Mouse (Mus musculus): ENCODE measurements around the gene Ulk4. TPM values are rescaled to one million over a fixed set of nuclear protein-coding genes. Genes with fewer than 3 reads are reported as not detected.

Gene Ulk4
- polyA plus RNA-seq, 1 experiment from 2014 or later = 122 TPM

DNA sequence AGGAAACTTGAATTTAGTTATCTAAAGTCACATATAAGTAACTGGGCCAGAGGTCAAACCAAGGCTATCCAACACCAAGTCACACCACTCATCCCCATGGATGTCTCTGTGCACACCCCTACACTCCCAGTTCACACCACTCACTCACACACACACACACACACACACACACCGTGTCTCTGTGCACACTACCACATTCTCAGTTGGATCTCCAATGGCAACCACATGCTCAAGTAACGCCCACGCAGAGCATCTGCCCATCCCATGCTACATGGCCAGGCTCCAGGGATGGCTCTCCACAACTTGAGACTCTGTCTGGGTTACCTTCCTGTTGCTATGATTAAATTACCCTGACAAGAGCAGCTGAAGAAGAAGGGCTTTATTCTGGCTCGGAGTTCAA, 201.8 kb downstream of the Ulk4 start:
- Histone ChIP-seq H3K36me3 (ENCODE audit: insufficient read depth, low read length) (no peaks in the 10 kb centered on the region), H3K4me3 (ENCODE audit: low read depth, low read length) (no peak overlapping the region), H3K4me1 (ENCODE audit: insufficient read depth, low read depth, low read length) (peaks cover 4% of the 10 kb centered on the region; the same call in 1 of the 2 replicates), H3K27me3 (replicated peaks; ENCODE audit: insufficient read depth, low read length) (no peaks in the 10 kb centered on the region), H3K9ac (replicated peaks; ENCODE audit: low read depth) (no peak overlapping the region), H3K27ac (ENCODE audit: low read length) (no peak overlapping the region), H3K9me3 (ENCODE audit: low read length) (no peaks in the 10 kb centered on the region), H3K4me2 (replicated peaks; ENCODE audit: low read depth, low read length) (no peak overlapping the region)
- DNase-seq (ENCODE audit: low spot score) (no peak), ATAC-seq (no peak)
- 81% methylated on average over 4 of the region's 4 CpGs for WGBS
- TF ChIP-seq CTCF (IDR thresholded peaks at IDR 0.05) (no peak), EP300 (IDR thresholded peaks at IDR 0.05) (no peak)

DNA sequence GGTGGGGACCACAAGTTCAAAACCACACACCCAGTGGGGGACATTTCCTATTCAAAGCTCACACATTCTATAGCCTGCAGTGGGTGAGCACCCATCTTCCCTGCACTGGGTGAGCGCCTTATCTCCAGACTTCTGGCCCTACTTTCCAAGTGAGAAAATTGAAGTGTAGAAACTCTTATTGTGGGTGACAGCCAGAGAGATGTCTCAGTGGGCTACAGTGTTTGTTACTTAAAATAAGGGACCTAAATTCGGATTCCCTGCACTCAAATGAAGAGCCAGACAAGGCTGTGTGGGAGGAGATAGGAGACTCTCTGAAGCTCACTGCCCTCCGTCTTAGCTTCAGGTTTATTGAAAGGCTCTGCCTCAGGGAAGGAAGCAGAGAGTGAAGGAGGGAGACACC, 202.3 kb downstream of the Ulk4 start:
- Histone ChIP-seq H3K9ac (replicated peaks; ENCODE audit: low read depth) (no peak overlapping the region), H3K4me3 (ENCODE audit: low read depth, low read length) (no peak overlapping the region), H3K27me3 (replicated peaks; ENCODE audit: insufficient read depth, low read length) (no peaks in the 10 kb centered on the region), H3K9me3 (ENCODE audit: low read length) (no peaks in the 10 kb centered on the region), H3K4me1 (ENCODE audit: insufficient read depth, low read depth, low read length) (no peaks in the 10 kb centered on the region), H3K27ac (ENCODE audit: low read length) (no peak overlapping the region), H3K36me3 (ENCODE audit: insufficient read depth, low read length) (no peaks in the 10 kb centered on the region), H3K4me2 (replicated peaks; ENCODE audit: low read depth, low read length) (no peak overlapping the region)
- ATAC-seq = no peak
- WGBS = 87% methylated on average over 3 of the region's 3 CpGs
- TF ChIP-seq EP300 (IDR thresholded peaks at IDR 0.05) = no peak
- no peak for TF ChIP-seq CTCF (IDR thresholded peaks at IDR 0.05)
- DNase-seq (ENCODE audit: low spot score) = no peak

DNA sequence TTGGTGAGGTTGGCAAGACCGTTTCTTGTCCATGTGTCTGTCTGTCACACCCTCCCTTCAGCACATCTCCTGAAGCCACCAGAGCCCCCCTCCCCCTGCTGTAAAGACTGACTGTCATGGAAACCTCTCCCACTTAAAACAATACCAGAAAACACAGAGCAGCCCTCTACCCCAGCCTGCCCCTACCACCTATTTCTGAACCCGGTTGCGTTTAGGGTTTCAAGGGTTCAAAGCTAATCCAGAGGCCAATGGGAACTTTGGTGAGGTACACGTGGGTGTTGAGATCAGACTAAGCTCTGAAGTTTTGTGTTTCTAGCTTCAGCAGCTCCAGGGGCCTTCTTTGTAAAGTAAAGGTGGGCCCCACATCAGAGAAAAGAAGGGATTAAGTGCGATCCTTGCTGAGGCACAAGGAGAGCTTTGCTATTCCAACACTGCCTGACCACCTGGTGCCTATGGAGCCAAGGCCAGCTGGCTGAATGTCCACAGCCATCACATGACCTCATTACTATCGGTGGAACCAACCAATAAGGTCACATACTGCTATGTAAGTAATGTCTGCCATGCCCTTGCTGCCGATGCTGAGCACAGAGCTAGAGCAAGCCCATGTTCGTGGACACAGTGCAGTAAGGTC, 204.8 kb downstream of the Ulk4 start:
- 64% methylated on average over 8 of the region's 8 CpGs for WGBS
- TF ChIP-seq CTCF (IDR thresholded peaks at IDR 0.05) (no peak), EP300 (IDR thresholded peaks at IDR 0.05) (no peak)
- no peak overlapping the region for H3K4me3 ChIP-seq (ENCODE audit: low read depth, low read length)
- H3K27me3 ChIP-seq (replicated peaks; ENCODE audit: insufficient read depth, low read length) = no peaks in the 10 kb centered on the region
- H3K4me1 ChIP-seq (ENCODE audit: insufficient read depth, low read depth, low read length) = no peaks in the 10 kb centered on the region
- ATAC-seq = no peak
- H3K4me2 ChIP-seq (replicated peaks; ENCODE audit: low read depth, low read length) = no peak overlapping the region
- H3K36me3 ChIP-seq (ENCODE audit: insufficient read depth, low read length) = no peaks in the 10 kb centered on the region
- no peaks in the 10 kb centered on the region for H3K9me3 ChIP-seq (ENCODE audit: low read length)
- DNase-seq (ENCODE audit: low spot score) = no peak
- no peak overlapping the region for H3K9ac ChIP-seq (replicated peaks; ENCODE audit: low read depth)
- no peak overlapping the region for H3K27ac ChIP-seq (ENCODE audit: low read length)

DNA sequence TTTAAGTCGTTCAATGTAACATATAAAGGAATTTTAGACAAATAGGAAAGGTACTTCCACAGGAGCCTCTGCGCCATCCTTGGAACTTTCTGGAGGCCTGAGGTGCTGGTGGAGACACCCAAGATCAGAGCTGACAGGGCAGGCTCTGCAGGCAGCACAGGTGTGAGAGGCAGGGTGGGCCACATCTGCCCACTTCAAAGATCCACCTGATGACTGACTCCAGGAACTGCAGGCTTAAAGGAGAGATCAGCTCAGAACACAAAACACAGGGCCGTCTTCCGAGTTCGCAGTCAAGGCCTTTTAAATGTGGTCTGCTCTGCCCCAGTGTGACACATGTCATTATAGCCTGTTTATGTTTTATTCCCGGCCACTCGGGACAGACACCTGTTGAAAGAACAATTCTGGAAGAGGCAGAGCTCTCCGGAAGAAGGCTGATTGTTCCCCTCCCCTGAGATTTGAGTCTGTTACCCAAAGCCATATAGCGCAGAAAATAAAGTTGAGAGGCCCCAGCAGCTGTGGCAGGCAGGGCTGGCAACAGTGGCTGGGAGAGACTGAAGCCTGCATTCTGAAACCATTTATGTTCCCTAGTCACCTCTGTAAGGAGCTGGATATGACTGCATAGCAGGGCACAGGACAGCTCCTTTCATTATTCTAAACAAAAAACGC, 205.4 kb downstream of the Ulk4 start:
- Histone ChIP-seq H3K4me1 (ENCODE audit: insufficient read depth, low read depth, low read length) (no peaks in the 10 kb centered on the region), H3K27ac (ENCODE audit: low read length) (no peak overlapping the region), H3K27me3 (replicated peaks; ENCODE audit: insufficient read depth, low read length) (no peaks in the 10 kb centered on the region), H3K9ac (replicated peaks; ENCODE audit: low read depth) (no peak overlapping the region), H3K4me3 (ENCODE audit: low read depth, low read length) (no peak overlapping the region), H3K36me3 (ENCODE audit: insufficient read depth, low read length) (no peaks in the 10 kb centered on the region), H3K9me3 (ENCODE audit: low read length) (no peaks in the 10 kb centered on the region), H3K4me2 (replicated peaks; ENCODE audit: low read depth, low read length) (no peak overlapping the region)
- DNase-seq (ENCODE audit: low spot score) = no peak
- 76% methylated on average over 10 of the region's 10 CpGs for WGBS
- no peak for ATAC-seq
- TF ChIP-seq EP300 (IDR thresholded peaks at IDR 0.05) = no peak
- TF ChIP-seq CTCF (IDR thresholded peaks at IDR 0.05) = no peak

DNA sequence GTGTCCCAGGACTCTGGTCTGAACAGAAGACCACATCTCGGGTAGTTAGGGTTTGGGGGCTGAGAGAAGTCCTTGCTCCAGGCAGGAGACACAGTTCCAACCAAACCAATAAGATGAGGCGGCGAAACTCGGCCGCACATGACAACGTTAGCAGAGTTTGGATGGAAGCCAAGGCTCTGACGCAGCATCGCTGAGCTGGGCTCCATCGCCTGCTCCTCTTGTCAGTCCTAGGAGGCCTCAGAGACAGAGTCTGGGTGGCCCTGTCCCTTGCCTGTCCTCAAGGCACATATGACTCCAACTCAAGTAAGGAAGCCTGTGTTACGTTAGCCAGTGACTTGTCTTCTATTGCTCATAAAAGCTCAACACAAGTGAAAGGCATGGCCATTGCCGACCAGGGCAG, 205.9 kb downstream of the Ulk4 start:
- H3K9me3 ChIP-seq (ENCODE audit: low read length) = no peaks in the 10 kb centered on the region
- no peaks in the 10 kb centered on the region for H3K4me1 ChIP-seq (ENCODE audit: insufficient read depth, low read depth, low read length)
- no peaks in the 10 kb centered on the region for H3K36me3 ChIP-seq (ENCODE audit: insufficient read depth, low read length)
- H3K27ac ChIP-seq (ENCODE audit: low read length) = no peak overlapping the region
- H3K27me3 ChIP-seq (replicated peaks; ENCODE audit: insufficient read depth, low read length) = no peaks in the 10 kb centered on the region
- no peak for TF ChIP-seq EP300 (IDR thresholded peaks at IDR 0.05)
- TF ChIP-seq CTCF (IDR thresholded peaks at IDR 0.05) = no peak
- H3K9ac ChIP-seq (replicated peaks; ENCODE audit: low read depth) = no peak overlapping the region
- 63% methylated on average over 11 of the region's 11 CpGs for WGBS
- H3K4me2 ChIP-seq (replicated peaks; ENCODE audit: low read depth, low read length) = no peak overlapping the region
- DNase-seq (ENCODE audit: low spot score) = peak; percentile 22
- peak; percentile 41 for ATAC-seq
- no peak overlapping the region for H3K4me3 ChIP-seq (ENCODE audit: low read depth, low read length)

DNA sequence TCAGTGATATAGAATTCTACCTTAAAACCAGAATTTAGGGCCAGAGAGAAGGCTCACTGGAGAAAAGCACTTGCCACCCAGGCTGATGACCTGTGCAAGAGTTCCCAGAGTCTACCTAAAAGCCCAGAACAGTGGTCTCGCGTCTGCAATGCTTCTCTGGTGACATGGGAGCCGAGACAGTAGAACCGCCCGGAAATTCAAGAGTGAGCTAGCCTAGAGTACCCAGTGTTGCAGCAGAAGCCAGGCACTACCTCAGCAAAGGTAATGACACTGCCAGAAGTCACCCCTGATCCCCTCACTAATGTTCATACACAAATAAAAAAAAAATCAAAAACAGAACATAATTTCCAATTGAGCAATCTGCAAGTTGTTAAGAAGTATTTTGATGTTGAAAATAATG, 208.9 kb downstream of the Ulk4 start:
- Histone ChIP-seq H3K36me3 (ENCODE audit: insufficient read depth, low read length) (no peaks in the 10 kb centered on the region), H3K9me3 (ENCODE audit: low read length) (no peaks in the 10 kb centered on the region), H3K27ac (ENCODE audit: low read length) (no peak overlapping the region), H3K27me3 (replicated peaks; ENCODE audit: insufficient read depth, low read length) (no peaks in the 10 kb centered on the region), H3K4me2 (replicated peaks; ENCODE audit: low read depth, low read length) (no peak overlapping the region), H3K4me1 (ENCODE audit: insufficient read depth, low read depth, low read length) (no peaks in the 10 kb centered on the region), H3K4me3 (ENCODE audit: low read depth, low read length) (no peak overlapping the region), H3K9ac (replicated peaks; ENCODE audit: low read depth) (no peak overlapping the region)
- no peak for DNase-seq (ENCODE audit: low spot score)
- ATAC-seq = no peak
- WGBS = 81% methylated on average over 5 of the region's 5 CpGs
- TF ChIP-seq EP300 (IDR thresholded peaks at IDR 0.05) (no peak), CTCF (IDR thresholded peaks at IDR 0.05) (no peak)

Measured in lung, postnatal 0 days (tissue).